Mouse (Mus musculus): ENCODE measurements at regions not wholly inside any gene's neighbourhood (a gene's known extent, or its start where the extent isn't known, plus 50 kb on each side); places are given as distances from the start of the nearest gene placed in this dataset.
"Not testable (repeated sequence)": the region's sequence is repeated elsewhere in the genome, so short reads cannot be mapped to it uniquely, and the experiment has no call there.

GRCm38 (mm10) chr3:5806947-5807575, 56.5 kb downstream of the Gm8797 start:
- no peak for DNase-seq (ENCODE audit: extremely low spot score in 1 of 2, low spot score in 1 of 2)

- DNase-seq (ENCODE audit: extremely low spot score in 1 of 2, low spot score in 1 of 2) = no peak
These were observed 60.5 kb downstream of the Gm8797 start for GRCm38 (mm10) chr3:5811071-5811590.

GRCm38 (mm10) chr3:5820243-5820642, 69.6 kb downstream of the Gm8797 start:
- DNase-seq (ENCODE audit: extremely low spot score in 1 of 2, low spot score in 1 of 2) = not testable (repeated sequence)

- peak; percentile 100 for DNase-seq (ENCODE audit: extremely low spot score in 1 of 2, low spot score in 1 of 2)
These were observed 109.6 kb downstream of the Gm8797 start for GRCm38 (mm10) chr3:5860237-5860636.

- DNase-seq (ENCODE audit: extremely low spot score in 1 of 2, low spot score in 1 of 2) = no peak
These were observed 119.8 kb downstream of the Gm8797 start for GRCm38 (mm10) chr3:5870407-5870806.

- no peak for DNase-seq (ENCODE audit: extremely low spot score in 1 of 2, low spot score in 1 of 2)
These were observed 128.5 kb downstream of the Gm8797 start for GRCm38 (mm10) chr3:5879113-5879512.

- no peak for DNase-seq (ENCODE audit: extremely low spot score in 1 of 2, low spot score in 1 of 2)
These were observed 166.9 kb downstream of the Gm8797 start for GRCm38 (mm10) chr3:5917536-5917935.

- not testable (repeated sequence) for DNase-seq (ENCODE audit: extremely low spot score in 1 of 2, low spot score in 1 of 2)
These were observed 199.6 kb downstream of the Gm8797 start for GRCm38 (mm10) chr3:5950243-5950642.

- not testable (repeated sequence) for DNase-seq (ENCODE audit: extremely low spot score in 1 of 2, low spot score in 1 of 2)
These were observed 238.5 kb downstream of the Gm8797 start for GRCm38 (mm10) chr3:5989011-5989645.

GRCm38 (mm10) chr3:6004423-6004822, 253.8 kb downstream of the Gm8797 start:
- no peak for DNase-seq (ENCODE audit: extremely low spot score in 1 of 2, low spot score in 1 of 2)

- no peak for DNase-seq (ENCODE audit: extremely low spot score in 1 of 2, low spot score in 1 of 2)
These were observed 268.1 kb downstream of the Gm8797 start for GRCm38 (mm10) chr3:6018749-6019148.

GRCm38 (mm10) chr3:6041325-6041724, 290.7 kb downstream of the Gm8797 start:
- DNase-seq (ENCODE audit: extremely low spot score in 1 of 2, low spot score in 1 of 2) = not testable (repeated sequence)

GRCm38 (mm10) chr3:6049472-6050045, 299.0 kb downstream of the Gm8797 start:
- no peak for DNase-seq (ENCODE audit: extremely low spot score in 1 of 2, low spot score in 1 of 2)

GRCm38 (mm10) chr3:6051901-6052300, 301.3 kb downstream of the Gm8797 start:
- DNase-seq (ENCODE audit: extremely low spot score in 1 of 2, low spot score in 1 of 2) = no peak

GRCm38 (mm10) chr3:6083855-6084254, 333.2 kb downstream of the Gm8797 start:
- no peak for DNase-seq (ENCODE audit: extremely low spot score in 1 of 2, low spot score in 1 of 2)

- no peak for DNase-seq (ENCODE audit: extremely low spot score in 1 of 2, low spot score in 1 of 2)
These were observed 336.7 kb downstream of the Gm8797 start for GRCm38 (mm10) chr3:6087267-6087666.

- DNase-seq (ENCODE audit: extremely low spot score in 1 of 2, low spot score in 1 of 2) = no peak
These were observed 343.3 kb downstream of the Gm8797 start for GRCm38 (mm10) chr3:6093931-6094330.

GRCm38 (mm10) chr3:6094410-6094809, 343.8 kb downstream of the Gm8797 start:
- not testable (repeated sequence) for DNase-seq (ENCODE audit: extremely low spot score in 1 of 2, low spot score in 1 of 2)

GRCm38 (mm10) chr3:6100863-6101262, 350.3 kb downstream of the Gm8797 start:
- no peak for DNase-seq (ENCODE audit: extremely low spot score in 1 of 2, low spot score in 1 of 2)

- no peak for DNase-seq (ENCODE audit: extremely low spot score in 1 of 2, low spot score in 1 of 2)
These were observed 352.3 kb downstream of the Gm8797 start for GRCm38 (mm10) chr3:6102866-6103265.

GRCm38 (mm10) chr3:6106659-6107058, 356.1 kb downstream of the Gm8797 start:
- no peak for DNase-seq (ENCODE audit: extremely low spot score in 1 of 2, low spot score in 1 of 2)
